Mouse (Mus musculus) midbrain, postnatal 0 days (tissue): ENCODE measurements around the gene Inka2. TPM values are rescaled to one million over a fixed set of nuclear protein-coding genes. Genes with fewer than 3 reads are reported as not detected.
A peak's percentile ranks its signal among the peaks of the same experiment; 100 is the strongest.

Experiments
- ATAC-seq: fragments of 200-750 bp; cut with Nextera tagmentation; 2 replicates; pipeline ENCODE4 v1.8.0; 2017; ENCODE audit warnings: moderate number of reproducible peaks, mild to moderate bottlenecking, moderate TSS enrichment, moderate library complexity; ENCODE audit not compliant: low FRiP score
- DNase-seq: peaks from one replicate; pipeline ENCODE4 v3.0.0-alpha.2; 2015; ENCODE audit warnings: low spot score
- H3K27ac ChIP-seq: fragments of 300-500 bp; sonication (generic); 2 replicates; pipeline ENCODE4 v1.5.1; 2014; ENCODE audit warnings: low read depth, mild to moderate bottlenecking, low read length, mixed read lengths
- H3K27me3 ChIP-seq: fragments of 300-500 bp; sonication (generic); 2 replicates; pipeline ENCODE4 v1.6.1; 2014; ENCODE audit warnings: low read length, control low read depth, mixed read lengths; ENCODE audit not compliant: insufficient read depth
- H3K36me3 ChIP-seq: fragments of 300-500 bp; sonication (generic); 2 replicates; pipeline ENCODE4 v1.6.1; 2014; ENCODE audit warnings: low read length, control low read depth, mixed read lengths; ENCODE audit not compliant: insufficient read depth
- H3K4me1 ChIP-seq: fragments of 300-500 bp; sonication (generic); 2 replicates; pipeline ENCODE4 v1.6.1; 2014; ENCODE audit warnings: mild to moderate bottlenecking, control low read depth, antibody characterized with exemption, low read length, mixed read lengths; ENCODE audit not compliant: insufficient read depth
- H3K4me2 ChIP-seq: fragments of 300-500 bp; sonication (generic); 2 replicates; pipeline ENCODE4 v1.6.1; 2014; ENCODE audit warnings: low read depth, mild to moderate bottlenecking, low read length, mixed read lengths; ENCODE audit not compliant: poor library complexity, severe bottlenecking
- H3K4me3 ChIP-seq: fragments of 300-500 bp; sonication (generic); 2 replicates; pipeline ENCODE4 v1.5.1; 2014; ENCODE audit warnings: low read depth, mild to moderate bottlenecking, low read length, moderate library complexity
- H3K9ac ChIP-seq: fragments of 300-500 bp; sonication (generic); replicated peaks from 2 replicates; pipeline ENCODE4 v1.6.1; 2014; ENCODE audit warnings: mild to moderate bottlenecking, low read length, moderate library complexity, mixed read lengths; ENCODE audit not compliant: poor library complexity, severe bottlenecking
- H3K9me3 ChIP-seq: fragments of 300-500 bp; sonication (generic); 2 replicates; pipeline ENCODE4 v1.6.1; 2016; ENCODE audit warnings: low read length, control low read depth
- CTCF ChIP-seq: IDR thresholded peaks from 2 replicates; pipeline ENCODE4 v1.5.1; 2016; ENCODE audit warnings: antibody characterized with exemption, mild to moderate bottlenecking
- WGBS: fragments of 180-500 bp; shearing (Covaris S2); extraction: QIAGEN DNeasy Blood & Tissue Kit; methylation state at CpG from one replicate; pipeline ENCODE4 v1.1.7; 2014; 5-methylcytosine and 5-hydroxymethylcytosine counted together
- polyA plus RNA-seq: library from polyadenylated mRNA; unstranded; fragments of >200 nt; fragmentation: Nextera tagmentation; extraction: Ambion mirVana; gene quantifications from 2 replicates; pipeline ENCODE4 v1.2.1, GENCODE M21; 2015
- total RNA-seq: library from RNA; depleted of rRNA; stranded (reverse); fragments of >200 nt; gene quantifications from 2 replicates; pipeline ENCODE4 v1.2.3, GENCODE M21; 2014; rRNA removed

Gene Inka2
- total RNA-seq (7.2 and 7.7 TPM in 2 replicates), polyA plus RNA-seq (3.3 and 3.7 TPM in 2 replicates)

GRCm38 (mm10) chr3:105704031-105705008 is at the start of gene Inka2:
TSS of gene Inka2 (plus strand) at chr3:105704599.
- no peaks in the 10 kb centered on the region for H3K9me3 ChIP-seq
- H3K27me3 ChIP-seq: peaks cover 18% of the 10 kb centered on the region; the same call in 1 of the 2 replicates
- no peaks in the 10 kb centered on the region for H3K36me3 ChIP-seq
- H3K27ac ChIP-seq: peak within 1 kb of the TSS; percentile 26; the same call in 1 of the 2 replicates
- ATAC-seq (peak; percentile 92), DNase-seq (peak; percentile 91)
- 2% methylated on average over 37 of the region's 43 CpGs for WGBS
- no peak for TF ChIP-seq CTCF
- H3K4me3 ChIP-seq: peak within 1 kb of the TSS; percentile 47
- H3K9ac ChIP-seq: peak within 1 kb of the TSS; percentile 55
- H3K4me2 ChIP-seq: peak within 1 kb of the TSS; percentile 99
- peaks cover 4% of the 10 kb centered on the region; the same call in 1 of the 2 replicates for H3K4me1 ChIP-seq

GRCm38 (mm10) chr3:105655031-105655585 is 49.3 kb upstream of the Inka2 start:
- Histone ChIP-seq H3K4me3 (no peak overlapping the region), H3K27ac (no peak overlapping the region), H3K36me3 (no peaks in the 10 kb centered on the region), H3K27me3 (no peaks in the 10 kb centered on the region), H3K9me3 (no peaks in the 10 kb centered on the region), H3K4me2 (no peak overlapping the region), H3K9ac (no peak overlapping the region), H3K4me1 (no peaks in the 10 kb centered on the region)
- WGBS: 94% methylated on average over 11 of the region's 11 CpGs
- DNase-seq (no peak), ATAC-seq (no peak)
- TF ChIP-seq CTCF: no peak

- H3K9ac ChIP-seq: no peak overlapping the region
- H3K27me3 ChIP-seq: no peaks in the 10 kb centered on the region
- H3K36me3 ChIP-seq: 0 out of 2 replicates have a peak, but pooled peaks cover 3% of the 10 kb centered on the region
- ATAC-seq (no peak), DNase-seq (no peak)
- no peaks in the 10 kb centered on the region for H3K9me3 ChIP-seq
- TF ChIP-seq CTCF: no peak
- H3K4me3 ChIP-seq: no peak overlapping the region
- H3K27ac ChIP-seq: no peak overlapping the region
- 74% methylated on average over 2 of the region's 2 CpGs for WGBS
- H3K4me1 ChIP-seq: no peaks in the 10 kb centered on the region
- no peak overlapping the region for H3K4me2 ChIP-seq
These were observed 43.9 kb upstream of the Inka2 start for GRCm38 (mm10) chr3:105660530-105660929.

- Histone ChIP-seq H3K27ac (no peak overlapping the region), H3K36me3 (peaks cover 5% of the 10 kb centered on the region; the same call in 1 of the 2 replicates), H3K4me2 (no peak overlapping the region), H3K9ac (no peak overlapping the region), H3K27me3 (no peaks in the 10 kb centered on the region), H3K4me1 (no peaks in the 10 kb centered on the region), H3K9me3 (no peaks in the 10 kb centered on the region), H3K4me3 (no peak overlapping the region)
- peak; percentile 38 for DNase-seq
- 63% methylated on average over 8 of the region's 8 CpGs for WGBS
- peak; percentile 56 for TF ChIP-seq CTCF
- ATAC-seq: peak; percentile 24; the same call in 1 of the 2 replicates
These were observed 41.4 kb upstream of the Inka2 start for GRCm38 (mm10) chr3:105663043-105663442.

- H3K4me1 ChIP-seq: no peaks in the 10 kb centered on the region
- DNase-seq (no peak), ATAC-seq (no peak)
- H3K9me3 ChIP-seq: no peaks in the 10 kb centered on the region
- WGBS: 85% methylated on average over 9 of the region's 9 CpGs
- H3K9ac ChIP-seq: no peak overlapping the region
- H3K27me3 ChIP-seq: no peaks in the 10 kb centered on the region
- H3K27ac ChIP-seq: no peak overlapping the region
- TF ChIP-seq CTCF: no peak
- peaks cover 16% of the 10 kb centered on the region for H3K36me3 ChIP-seq
- H3K4me2 ChIP-seq: no peak overlapping the region
- H3K4me3 ChIP-seq: no peak overlapping the region
These were observed 39.2 kb upstream of the Inka2 start for GRCm38 (mm10) chr3:105665105-105665765.
